Mouse (Mus musculus): ENCODE measurements around the gene Psg28.

- TF ChIP-seq EP300 (IDR thresholded peaks at IDR 0.05; ENCODE audit: low read depth): no peak
- no peak for TF ChIP-seq CTCF (IDR thresholded peaks at IDR 0.05; ENCODE audit: low read depth)
Measured at GRCm38 (mm10) chr7:18378295-18378694, 53.5 kb downstream of the Psg28 start.

All from heart, postnatal 0 days (tissue).